Comparison of ENCODE assay signal across 17 mouse cellular contexts in the genomic region with DNA sequence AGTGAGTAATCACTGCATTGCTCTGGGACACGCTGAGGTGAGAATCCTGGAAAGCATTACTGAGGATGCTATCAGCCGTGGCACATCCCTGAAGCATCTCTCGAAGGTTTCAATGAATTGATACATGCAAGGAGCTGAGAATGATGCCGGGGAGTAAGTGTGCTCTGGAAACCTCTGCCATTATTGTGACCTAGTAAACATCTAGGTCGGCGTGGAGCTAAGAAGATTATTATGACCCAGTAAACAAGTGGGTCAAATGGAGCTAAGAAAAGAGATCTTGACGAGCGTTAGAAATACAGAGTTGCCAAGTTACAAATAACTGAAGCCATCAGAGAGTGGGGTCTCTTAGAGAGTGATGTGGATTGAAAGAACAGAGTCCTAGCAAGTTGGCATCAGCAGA.
DNase-seq lines count a peak whose midpoint lies in the region.
"Had no signal": no experiment of that assay in that cellular context is flagged by ENCODE, and none has a peak within 500 bp of the region (broad histone marks: within the 10 kb centered on the region; RNA-seq: fewer than 3 reads in every experiment).

No protein-coding gene starts in this region.

- DNase-seq in heart, adult 11 months = peak; percentile 62
- DNase-seq in heart, postnatal 10 days = no peak
- peak; percentile 77 for DNase-seq in retina, adult 2 months (ENCODE audit: low read depth, low spot score)
- peak; percentile 90 for DNase-seq in retina, postnatal 1 day
- no peak for DNase-seq in testis, postnatal 14 days (ENCODE audit: low spot score)
- DNase-seq in adipocyte (ENCODE audit: low spot score) = no peak
- DNase-seq: adrenal gland, adult 2 months; adrenal gland, postnatal 10 days; adrenal gland, postnatal 25 days; B cell, adult 2 months; cerebellum, adult 11 months; cerebellum, adult 18-20 months; cerebellum, adult 8-10 months; cerebellum, adult 9-11 months; cerebellum, postnatal 14 days; cerebellum, postnatal 36 days; embryo, embryonic 11 days had no signal

- intact Hi-C loops in heart, postnatal 10 days (cut with DNase I) = no loop called here

Comparison
In these comparisons a context has a peak if more than half of its experiments do, and no peak if none do; other contexts are left out.
1. DNase-seq: peak in heart, adult 11 months (single experiment), retina, adult 2 months (single experiment) and retina, postnatal 1 day (single experiment); none in heart, postnatal 10 days (0 of 2), testis, postnatal 14 days (single experiment) and adipocyte (single experiment).